Mouse (Mus musculus) limb, embryonic 13.5 days (tissue): ENCODE measurements around the gene Adamtsl5. TPM values are rescaled to one million over a fixed set of nuclear protein-coding genes. Genes with fewer than 3 reads are reported as not detected.
A peak's percentile ranks its signal among the peaks of the same experiment; 100 is the strongest.

Source experiments
- ATAC-seq: fragments of 200-750 bp; cut with Nextera tagmentation; 2 replicates; pipeline ENCODE4 v1.8.0; 2017; ENCODE audit warnings: low read depth, moderate number of reproducible peaks, moderate TSS enrichment; ENCODE audit not compliant: low FRiP score
- H3K27ac ChIP-seq: fragments of 300-500 bp; sonication (generic); 2 replicates; pipeline ENCODE4 v1.5.1; 2015; ENCODE audit warnings: inconsistent platforms, mild to moderate bottlenecking, moderate library complexity
- H3K27me3 ChIP-seq: fragments of 300-500 bp; sonication (generic); 2 replicates; pipeline ENCODE4 v1.6.1; 2015; ENCODE audit warnings: mild to moderate bottlenecking, inconsistent platforms
- H3K36me3 ChIP-seq: fragments of 300-500 bp; sonication (generic); 2 replicates; pipeline ENCODE4 v1.6.1; 2015; ENCODE audit warnings: inconsistent platforms, mild to moderate bottlenecking, moderate library complexity
- H3K4me1 ChIP-seq: fragments of 300-500 bp; sonication (generic); 2 replicates; pipeline ENCODE4 v1.6.1; 2015; ENCODE audit warnings: inconsistent platforms
- H3K4me2 ChIP-seq: fragments of 300-500 bp; sonication (generic); replicated peaks from 2 replicates; pipeline ENCODE4 v1.6.1; 2015; ENCODE audit warnings: inconsistent platforms, mild to moderate bottlenecking, moderate library complexity
- H3K4me3 ChIP-seq: fragments of 300-500 bp; sonication (generic); 2 replicates; pipeline ENCODE4 v1.5.1; 2015; ENCODE audit warnings: moderate library complexity, mild to moderate bottlenecking, inconsistent platforms
- H3K9ac ChIP-seq: fragments of 300-500 bp; sonication (generic); 2 replicates; pipeline ENCODE4 v1.6.1; 2015; ENCODE audit warnings: mild to moderate bottlenecking, inconsistent platforms
- H3K9me3 ChIP-seq: fragments of 300-500 bp; sonication (generic); 2 replicates; pipeline ENCODE4 v1.6.1; 2016; ENCODE audit warnings: inconsistent platforms
- WGBS: fragments of 180-500 bp; shearing (Covaris S2); methylation state at CpG from one replicate; pipeline ENCODE4 v1.1.7; 2015; 5-methylcytosine and 5-hydroxymethylcytosine counted together
- polyA plus RNA-seq: library from polyadenylated mRNA; unstranded; fragments of >200 nt; fragmentation: Nextera tagmentation; extraction: Ambion mirVana; gene quantifications from 2 replicates; pipeline ENCODE4 v1.2.1, GENCODE M21; 2015

Gene Adamtsl5
- polyA plus RNA-seq, 1 experiment from 2014 or later = 2.0 TPM

DNA sequence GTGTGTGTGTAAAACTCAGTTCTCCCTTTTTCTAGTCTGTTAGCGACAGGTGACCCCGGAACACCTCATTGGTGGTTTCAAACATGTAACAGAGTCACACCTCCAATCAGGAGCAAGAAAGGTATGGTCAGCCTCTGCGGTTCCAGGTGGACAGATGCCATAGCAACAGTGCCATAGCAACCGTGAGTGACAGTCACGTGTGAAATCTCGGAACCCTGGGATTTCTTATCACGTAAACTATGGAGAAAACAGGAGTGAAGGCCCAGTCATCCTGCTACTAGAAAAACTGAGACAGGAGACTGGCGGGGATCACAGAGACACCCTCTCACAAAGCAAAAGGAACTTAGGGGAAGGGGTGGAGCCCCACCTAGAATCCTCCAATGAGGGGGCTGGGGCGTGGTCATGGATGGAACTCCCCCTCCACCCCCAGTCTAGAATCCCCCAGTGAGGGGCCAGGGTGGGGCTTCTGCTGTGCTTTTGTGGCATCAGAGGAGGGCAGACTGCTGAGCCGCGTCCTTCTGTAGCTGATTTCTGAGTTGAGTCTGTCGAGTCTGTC, 23.3 kb upstream of the Adamtsl5 start:
- Histone ChIP-seq H3K9me3 (peaks cover 4% of the 10 kb centered on the region; the same call in 1 of the 2 replicates), H3K36me3 (no peaks in the 10 kb centered on the region), H3K27me3 (no peaks in the 10 kb centered on the region), H3K27ac (no peak overlapping the region; the same call in 1 of the 2 replicates), H3K4me3 (peak overlapping the region; percentile 40), H3K9ac (peak overlapping the region; percentile 50; the same call in 1 of the 2 replicates), H3K4me2 (peak overlapping the region; percentile 53), H3K4me1 (peaks cover 7% of the 10 kb centered on the region; the same call in 1 of the 2 replicates)
- peak; percentile 88 for ATAC-seq
- WGBS = 2% methylated on average over 12 of the region's 12 CpGs

DNA sequence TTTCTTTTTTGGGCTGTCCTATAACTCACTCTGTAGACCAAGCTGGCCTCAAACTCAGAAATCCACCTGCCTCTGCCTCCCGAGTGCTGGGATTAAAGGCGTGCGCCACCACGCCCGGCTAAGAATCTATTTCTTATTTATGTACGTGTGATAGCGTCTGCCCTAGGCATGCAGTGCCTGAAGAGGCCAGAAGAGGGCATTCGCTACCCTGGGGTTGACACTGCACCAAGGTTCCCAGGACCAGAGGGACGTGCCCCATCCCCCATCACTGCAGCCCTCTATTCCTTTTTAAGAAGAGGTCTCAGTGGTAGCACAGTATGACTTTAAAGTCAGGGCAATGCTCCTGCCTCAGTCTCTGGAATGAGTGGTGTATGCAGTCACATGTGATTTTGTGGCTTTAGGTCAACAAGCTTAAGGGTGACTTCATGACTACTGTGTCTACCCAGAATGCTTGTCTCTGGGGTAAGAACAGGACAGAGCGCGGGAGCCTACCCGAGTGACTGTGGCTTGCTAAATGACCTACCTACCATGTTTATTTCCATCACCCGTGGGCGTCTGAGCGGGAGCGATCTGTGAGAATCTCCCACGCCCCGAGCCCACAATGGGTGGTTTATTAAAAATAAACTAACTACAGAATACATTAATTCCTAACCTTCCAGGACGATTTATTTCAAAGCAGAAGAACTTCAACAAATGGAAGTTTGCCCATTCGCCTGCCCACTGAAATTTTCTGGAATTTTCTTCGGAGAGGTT, 22.0 kb upstream of the Adamtsl5 start:
- no peaks in the 10 kb centered on the region for H3K36me3 ChIP-seq
- H3K9ac ChIP-seq = no peak overlapping the region
- H3K4me2 ChIP-seq = no peak overlapping the region
- no peak overlapping the region for H3K27ac ChIP-seq
- H3K27me3 ChIP-seq = peaks cover 5% of the 10 kb centered on the region; the same call in 1 of the 2 replicates
- no peak overlapping the region for H3K4me3 ChIP-seq
- ATAC-seq = no peak
- H3K9me3 ChIP-seq = peaks cover 4% of the 10 kb centered on the region; the same call in 1 of the 2 replicates
- H3K4me1 ChIP-seq = peaks cover 7% of the 10 kb centered on the region; the same call in 1 of the 2 replicates
- WGBS = 79% methylated on average over 21 of the region's 21 CpGs

DNA sequence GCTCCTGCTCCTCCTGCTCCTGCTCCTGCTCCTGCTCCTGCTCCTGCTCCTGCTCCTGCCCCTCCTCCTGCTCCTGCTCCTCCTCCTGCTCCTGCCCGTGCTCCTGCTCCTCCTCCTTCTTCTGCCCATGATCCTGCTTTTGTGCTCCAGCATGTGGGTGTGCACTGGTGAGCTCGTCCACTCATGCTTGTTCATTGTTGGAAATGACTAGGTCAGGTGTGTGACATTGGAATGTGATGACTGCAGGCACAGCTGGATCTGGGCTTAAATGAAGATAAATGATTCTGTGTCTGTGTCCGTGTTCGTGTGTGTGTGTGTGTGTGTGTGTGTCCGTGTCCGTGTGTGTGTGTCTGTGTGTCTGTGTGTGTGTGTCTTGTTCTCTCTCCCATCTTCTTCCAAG, 20.2 kb upstream of the Adamtsl5 start:
- H3K9ac ChIP-seq = no peak overlapping the region
- H3K4me3 ChIP-seq = no peak overlapping the region
- 85% methylated on average over 6 of the region's 6 CpGs for WGBS
- H3K27ac ChIP-seq = no peak overlapping the region
- H3K36me3 ChIP-seq = no peaks in the 10 kb centered on the region
- no peak for ATAC-seq
- H3K9me3 ChIP-seq = peaks cover 4% of the 10 kb centered on the region; the same call in 1 of the 2 replicates
- H3K4me1 ChIP-seq = peaks cover 7% of the 10 kb centered on the region; the same call in 1 of the 2 replicates
- H3K4me2 ChIP-seq = no peak overlapping the region
- H3K27me3 ChIP-seq = peaks cover 19% of the 10 kb centered on the region

- Histone ChIP-seq H3K9me3 (peaks cover 4% of the 10 kb centered on the region; the same call in 1 of the 2 replicates), H3K4me3 (no peak overlapping the region), H3K27me3 (peaks cover 21% of the 10 kb centered on the region), H3K36me3 (no peaks in the 10 kb centered on the region), H3K4me2 (no peak overlapping the region), H3K27ac (no peak overlapping the region), H3K9ac (no peak overlapping the region), H3K4me1 (peaks cover 7% of the 10 kb centered on the region; the same call in 1 of the 2 replicates)
- whole genome bisulfite sequencing = 60% methylated on average over 5 of the region's 5 CpGs
- no peak for ATAC-seq
Measured at GRCm38 (mm10) chr10:80367954-80368353, 19.7 kb upstream of the Adamtsl5 start.

DNA sequence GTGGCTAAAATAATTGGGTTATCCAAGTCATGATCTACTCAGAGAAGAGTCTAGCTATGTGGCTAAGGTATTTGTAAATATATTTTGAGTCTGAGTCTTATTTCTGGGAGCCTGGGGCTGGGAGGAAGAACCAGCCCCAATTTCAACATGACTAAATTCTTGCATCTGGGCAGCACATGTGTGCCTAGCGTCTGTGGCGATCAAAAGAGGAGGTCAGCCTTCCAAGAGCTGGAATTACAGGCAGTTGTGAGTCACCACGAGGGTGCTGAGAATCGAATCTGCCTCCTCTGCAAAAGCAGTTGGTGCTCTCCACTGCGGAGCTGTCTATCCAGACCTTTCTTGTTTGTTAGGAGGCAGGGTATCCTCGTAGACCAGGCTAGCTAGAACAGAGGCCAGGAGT, 17.5 kb upstream of the Adamtsl5 start:
- Histone ChIP-seq H3K9me3 (peaks cover 4% of the 10 kb centered on the region; the same call in 1 of the 2 replicates), H3K4me1 (no peaks in the 10 kb centered on the region), H3K27ac (no peak overlapping the region), H3K4me2 (no peak overlapping the region), H3K27me3 (peaks cover 33% of the 10 kb centered on the region), H3K36me3 (no peaks in the 10 kb centered on the region), H3K4me3 (no peak overlapping the region), H3K9ac (no peak overlapping the region)
- 48% methylated on average over 6 of the region's 6 CpGs for WGBS
- no peak for ATAC-seq

- H3K9me3 ChIP-seq = peaks cover 4% of the 10 kb centered on the region; the same call in 1 of the 2 replicates
- H3K4me3 ChIP-seq = no peak overlapping the region
- H3K36me3 ChIP-seq = no peaks in the 10 kb centered on the region
- H3K9ac ChIP-seq = no peak overlapping the region
- no peak for ATAC-seq
- H3K27me3 ChIP-seq = peaks cover 54% of the 10 kb centered on the region
- H3K4me2 ChIP-seq = no peak overlapping the region
- H3K27ac ChIP-seq = no peak overlapping the region
- WGBS = 26% methylated on average over 6 of the region's 6 CpGs
- no peaks in the 10 kb centered on the region for H3K4me1 ChIP-seq
Measured at GRCm38 (mm10) chr10:80363734-80364133, 15.5 kb upstream of the Adamtsl5 start.

- Histone ChIP-seq H3K4me1 (peaks cover 22% of the 10 kb centered on the region), H3K9me3 (no peaks in the 10 kb centered on the region), H3K4me3 (peak overlapping the region; percentile 44), H3K27me3 (peaks cover 90% of the 10 kb centered on the region), H3K4me2 (peak overlapping the region; percentile 60), H3K27ac (no peak overlapping the region), H3K9ac (peak overlapping the region; percentile 36; the same call in 1 of the 2 replicates), H3K36me3 (no peaks in the 10 kb centered on the region)
- 8% methylated on average over 31 of the region's 31 CpGs for WGBS
- ATAC-seq = no peak
Measured at GRCm38 (mm10) chr10:80357994-80358639, 9.9 kb upstream of the Adamtsl5 start.

DNA sequence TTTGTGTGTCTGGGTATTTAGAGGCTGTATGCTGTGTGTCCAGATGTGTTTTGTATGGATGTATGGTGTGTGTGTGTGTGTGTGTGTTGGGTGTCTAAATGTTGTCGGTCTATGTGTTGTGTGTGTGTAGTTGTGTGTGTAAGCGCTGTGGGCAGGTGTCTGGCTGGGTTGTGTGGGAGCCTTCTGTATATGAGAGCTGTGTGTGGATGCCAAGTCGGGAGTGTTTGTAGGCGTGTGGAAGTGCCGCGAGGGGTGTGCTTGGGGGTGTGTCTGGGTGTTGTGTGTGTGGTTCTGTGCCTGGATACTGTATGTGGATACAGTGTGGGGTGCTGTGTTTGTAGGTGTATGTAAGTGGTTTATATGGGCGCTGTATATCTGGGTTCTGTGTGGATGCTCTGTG, 9.1 kb upstream of the Adamtsl5 start:
- Histone ChIP-seq H3K4me3 (peak overlapping the region; percentile 44), H3K9ac (no peak overlapping the region), H3K36me3 (no peaks in the 10 kb centered on the region), H3K27ac (no peak overlapping the region), H3K9me3 (no peaks in the 10 kb centered on the region), H3K4me1 (peaks cover 22% of the 10 kb centered on the region), H3K4me2 (peak overlapping the region; percentile 76), H3K27me3 (peaks cover 90% of the 10 kb centered on the region)
- 35% methylated on average over 7 of the region's 7 CpGs for WGBS
- ATAC-seq = no peak; the same call in 1 of the 2 replicates

GRCm38 (mm10) chr10:80356737-80357136, 8.5 kb upstream of the Adamtsl5 start:
- H3K4me3 ChIP-seq = peak overlapping the region; percentile 44
- no peaks in the 10 kb centered on the region for H3K9me3 ChIP-seq
- 1% methylated on average over 34 of the region's 34 CpGs for WGBS
- H3K9ac ChIP-seq = peak overlapping the region; percentile 46
- H3K27ac ChIP-seq = no peak overlapping the region
- no peaks in the 10 kb centered on the region for H3K36me3 ChIP-seq
- peaks cover 96% of the 10 kb centered on the region for H3K27me3 ChIP-seq
- H3K4me1 ChIP-seq = peaks cover 22% of the 10 kb centered on the region
- no peak for ATAC-seq
- peak overlapping the region; percentile 76 for H3K4me2 ChIP-seq

DNA sequence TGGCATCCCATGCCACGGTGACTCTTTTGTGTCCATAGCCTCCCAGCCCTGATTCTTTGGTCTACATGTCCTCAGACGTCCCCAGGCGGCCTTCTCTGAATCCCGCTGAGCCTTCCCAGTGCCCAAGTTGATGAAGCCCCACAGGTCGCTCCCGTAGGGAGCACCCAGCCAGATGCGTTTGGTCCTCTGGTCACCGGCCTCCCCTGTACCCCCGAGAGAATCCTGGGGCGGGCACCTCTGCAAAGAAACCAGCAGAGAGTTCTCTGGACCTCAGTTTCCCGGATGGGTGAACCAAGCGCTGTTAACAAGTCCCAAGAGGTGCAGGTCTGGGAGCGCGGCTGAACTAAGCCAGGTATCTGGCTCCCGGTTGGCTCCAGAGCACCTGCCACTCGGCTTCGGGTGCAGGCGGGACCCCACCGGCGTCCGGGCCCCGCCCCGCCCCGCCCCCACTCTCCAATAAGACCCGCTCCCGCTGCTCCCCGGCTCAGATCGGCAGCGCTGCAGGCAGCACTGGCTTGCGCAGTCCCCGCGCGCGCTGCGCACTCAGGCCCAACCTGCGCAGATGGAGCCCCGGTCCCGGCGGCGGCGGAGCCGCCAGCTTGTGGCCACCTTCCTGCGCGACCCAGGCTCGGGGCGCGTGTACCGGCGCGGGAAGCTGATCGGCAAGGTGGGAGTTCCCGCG, 7.9 kb upstream of the Adamtsl5 start, which contains the start of gene Plk5:
Plk5 (plus strand) TSS at position 459 of the 682 bp plus-strand sequence.
- H3K9ac ChIP-seq = peak within 1 kb of the TSS; percentile 46
- peaks cover 100% of the 10 kb centered on the region for H3K27me3 ChIP-seq
- H3K4me2 ChIP-seq = peak within 1 kb of the TSS; percentile 76
- ATAC-seq = no peak
- H3K4me1 ChIP-seq = peaks cover 22% of the 10 kb centered on the region
- no peak within 1 kb of the TSS for H3K27ac ChIP-seq
- no peaks in the 10 kb centered on the region for H3K9me3 ChIP-seq
- no peaks in the 10 kb centered on the region for H3K36me3 ChIP-seq
- WGBS = under 1% methylated on average over 52 of the region's 53 CpGs
- peak within 1 kb of the TSS; percentile 44 for H3K4me3 ChIP-seq

DNA sequence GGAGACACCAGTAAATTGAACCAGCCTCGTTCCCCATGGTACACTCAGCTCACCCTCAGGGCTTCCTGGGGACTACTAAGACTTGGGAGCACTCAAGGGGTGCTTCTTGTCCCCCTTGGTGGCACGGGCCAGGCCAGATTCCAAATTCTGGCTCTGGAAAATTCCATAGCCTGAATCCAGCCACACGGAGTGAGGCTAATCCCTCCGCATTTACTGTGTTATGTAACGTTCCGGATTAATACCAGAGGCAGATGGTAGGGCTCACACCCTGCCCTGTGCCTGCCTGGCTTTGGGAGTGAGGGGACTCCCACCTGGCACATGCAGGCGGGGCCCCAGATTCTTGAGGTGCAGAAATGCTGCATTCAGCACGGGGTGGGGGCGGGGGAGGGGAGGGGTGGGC, 7.2 kb upstream of the Adamtsl5 start:
- Histone ChIP-seq H3K9ac (no peak overlapping the region), H3K27ac (no peak overlapping the region), H3K27me3 (peaks cover 100% of the 10 kb centered on the region), H3K4me1 (peaks cover 22% of the 10 kb centered on the region), H3K4me2 (no peak overlapping the region; the same call in 1 of the 2 replicates), H3K36me3 (no peaks in the 10 kb centered on the region), H3K9me3 (no peaks in the 10 kb centered on the region), H3K4me3 (peak overlapping the region; percentile 44; the same call in 1 of the 2 replicates)
- no peak for ATAC-seq
- WGBS = 5% methylated on average over 9 of the region's 9 CpGs
